Mouse (Mus musculus) forebrain, embryonic 14.5 days (tissue): ENCODE results near the gene Ddah2. TPM values are rescaled to one million over a fixed set of nuclear protein-coding genes. Genes with fewer than 3 reads are reported as not detected.
A peak's percentile ranks its signal among the peaks of the same experiment; 100 is the strongest.

Experiments used
- ATAC-seq: fragments of 200-750 bp; cut with Nextera tagmentation; 2 replicates; pipeline ENCODE4 v1.8.0; 2017; ENCODE audit warnings: mild to moderate bottlenecking, moderate library complexity
- DNase-seq: peaks from one replicate; pipeline ENCODE4 v3.0.0-alpha.2; 2015; ENCODE audit warnings: low spot score
- H3K27ac ChIP-seq: fragments of 300-500 bp; sonication (generic); 2 replicates; pipeline ENCODE4 v1.5.1; 2014; ENCODE audit warnings: low read depth, mild to moderate bottlenecking, control low read depth, low read length, moderate library complexity
- H3K27me3 ChIP-seq: fragments of 300-500 bp; sonication (generic); replicated peaks from 2 replicates; pipeline ENCODE4 v1.6.1; 2014; ENCODE audit warnings: low read length, control low read depth, mixed read lengths; ENCODE audit not compliant: control insufficient read depth, insufficient read depth
- H3K36me3 ChIP-seq: fragments of 300-500 bp; sonication (generic); 2 replicates; pipeline ENCODE4 v1.6.1; 2014; ENCODE audit warnings: low read length, control low read depth; ENCODE audit not compliant: control insufficient read depth, insufficient read depth
- H3K4me1 ChIP-seq: fragments of 300-500 bp; sonication (generic); 2 replicates; pipeline ENCODE4 v1.6.1; 2014; ENCODE audit warnings: antibody characterized with exemption, low read length, control low read depth; ENCODE audit not compliant: control insufficient read depth, insufficient read depth
- H3K4me2 ChIP-seq: fragments of 300-500 bp; sonication (generic); 2 replicates; pipeline ENCODE4 v1.6.1; 2014; ENCODE audit warnings: mild to moderate bottlenecking, control low read depth, low read length
- H3K4me3 ChIP-seq: fragments of 300-500 bp; sonication (generic); 2 replicates; pipeline ENCODE4 v1.5.1; 2014; ENCODE audit warnings: low read depth, low read length, control low read depth
- H3K9ac ChIP-seq: fragments of 300-500 bp; sonication (generic); 2 replicates; pipeline ENCODE4 v1.6.1; 2014; ENCODE audit warnings: mild to moderate bottlenecking, low read length, control low read depth, moderate library complexity
- H3K9me3 ChIP-seq: fragments of 300-500 bp; sonication (generic); replicated peaks from 2 replicates; pipeline ENCODE4 v1.6.1; 2016; ENCODE audit warnings: low read length, control low read depth, mixed read lengths; ENCODE audit not compliant: control insufficient read depth
- WGBS: fragments of 180-500 bp; shearing (Covaris S2); extraction: QIAGEN DNeasy Blood & Tissue Kit; methylation state at CpG from one replicate; pipeline ENCODE4 v1.1.7; 2014; 5-methylcytosine and 5-hydroxymethylcytosine counted together
- polyA plus RNA-seq: library from polyadenylated mRNA; unstranded; fragments of >200 nt; fragmentation: Nextera tagmentation; extraction: Ambion mirVana; gene quantifications from 2 replicates; pipeline ENCODE4 v1.2.1, GENCODE M21; 2014

The Ddah2 gene
- polyA plus RNA-seq, 1 experiment from 2014 or later, result 661 TPM

DNA sequence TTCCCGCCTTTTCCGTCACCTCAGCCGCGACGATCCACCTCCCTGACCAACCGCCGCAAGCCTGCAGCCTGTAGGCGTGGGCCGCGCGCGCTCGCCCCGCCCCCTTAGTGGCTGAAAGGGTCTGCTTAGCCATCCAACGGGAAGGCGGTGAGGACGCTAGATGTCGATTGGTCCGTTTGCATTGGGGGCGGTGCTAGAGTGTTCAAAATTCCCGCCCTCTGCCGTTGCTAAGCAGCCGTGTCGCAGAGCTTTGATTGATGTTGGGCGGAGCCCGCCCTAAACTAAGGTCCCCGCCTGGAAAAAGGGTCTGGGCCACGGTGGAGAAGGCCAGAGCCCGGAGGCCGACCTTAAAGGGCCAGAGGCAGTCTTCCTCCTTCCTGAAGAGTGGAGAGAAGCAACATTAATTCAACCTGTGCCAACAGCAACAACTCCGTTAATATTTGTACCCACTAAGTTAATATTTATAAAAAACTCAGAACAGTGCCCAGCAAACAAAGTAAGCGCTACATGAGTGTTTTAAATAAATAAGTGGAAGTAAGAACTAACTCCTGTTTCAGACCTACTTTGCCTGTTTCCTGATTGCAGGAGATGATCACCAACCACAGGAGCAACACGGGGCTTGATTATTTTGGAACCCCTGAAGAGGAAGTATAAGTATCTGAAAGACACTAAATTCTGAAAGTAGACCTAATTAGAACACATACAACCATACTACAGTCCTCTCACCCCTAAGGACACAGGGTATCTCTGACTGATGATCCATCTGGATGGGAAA is 12.0 kb upstream of the Ddah2 start, which contains the start of gene Msh5:
Msh5 (minus strand) TSS at position 65 of the 775 bp plus-strand sequence.
- Histone ChIP-seq H3K9me3 (no peaks in the 10 kb centered on the region), H3K27ac (peak within 1 kb of the TSS; percentile 73; the same call in 1 of the 2 replicates), H3K36me3 (no peaks in the 10 kb centered on the region), H3K4me1 (peaks cover 19% of the 10 kb centered on the region), H3K4me2 (peak within 1 kb of the TSS; percentile 98), H3K4me3 (peak within 1 kb of the TSS; percentile 52), H3K9ac (peak within 1 kb of the TSS; percentile 79), H3K27me3 (no peaks in the 10 kb centered on the region)
- 3% methylated on average over 33 of the region's 33 CpGs for whole genome bisulfite sequencing
- ATAC-seq (peak; percentile 98), DNase-seq (peak; percentile 99)

DNA sequence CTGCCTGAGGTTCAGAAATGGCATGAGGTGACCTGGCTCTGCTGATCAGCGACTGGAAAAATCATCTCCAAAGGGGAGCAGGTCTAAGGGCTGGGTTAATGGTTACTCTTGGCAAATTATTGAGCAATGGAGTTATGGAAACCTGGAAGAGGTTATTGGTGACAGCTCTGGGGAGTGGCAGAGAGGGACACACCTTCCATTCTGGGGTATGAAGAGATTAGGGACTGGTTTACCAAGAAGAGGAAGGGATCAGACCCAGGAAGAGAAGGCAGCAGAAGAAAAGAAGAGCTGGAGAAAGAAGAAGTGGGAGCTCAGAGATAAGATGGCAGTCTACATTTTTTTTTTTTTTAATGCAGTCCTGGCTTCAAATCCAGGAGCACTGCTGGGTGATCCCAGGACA is 11.1 kb upstream of the Ddah2 start:
- Histone ChIP-seq H3K36me3 (peaks cover 6% of the 10 kb centered on the region; the same call in 1 of the 2 replicates), H3K9me3 (no peaks in the 10 kb centered on the region), H3K27ac (no peak overlapping the region), H3K27me3 (no peaks in the 10 kb centered on the region), H3K4me1 (peaks cover 24% of the 10 kb centered on the region), H3K4me2 (no peak overlapping the region), H3K4me3 (no peak overlapping the region), H3K9ac (no peak overlapping the region)
- DNase-seq (no peak), ATAC-seq (no peak)
- WGBS, result 58% methylated on average over 1 of the region's 1 CpGs

DNA sequence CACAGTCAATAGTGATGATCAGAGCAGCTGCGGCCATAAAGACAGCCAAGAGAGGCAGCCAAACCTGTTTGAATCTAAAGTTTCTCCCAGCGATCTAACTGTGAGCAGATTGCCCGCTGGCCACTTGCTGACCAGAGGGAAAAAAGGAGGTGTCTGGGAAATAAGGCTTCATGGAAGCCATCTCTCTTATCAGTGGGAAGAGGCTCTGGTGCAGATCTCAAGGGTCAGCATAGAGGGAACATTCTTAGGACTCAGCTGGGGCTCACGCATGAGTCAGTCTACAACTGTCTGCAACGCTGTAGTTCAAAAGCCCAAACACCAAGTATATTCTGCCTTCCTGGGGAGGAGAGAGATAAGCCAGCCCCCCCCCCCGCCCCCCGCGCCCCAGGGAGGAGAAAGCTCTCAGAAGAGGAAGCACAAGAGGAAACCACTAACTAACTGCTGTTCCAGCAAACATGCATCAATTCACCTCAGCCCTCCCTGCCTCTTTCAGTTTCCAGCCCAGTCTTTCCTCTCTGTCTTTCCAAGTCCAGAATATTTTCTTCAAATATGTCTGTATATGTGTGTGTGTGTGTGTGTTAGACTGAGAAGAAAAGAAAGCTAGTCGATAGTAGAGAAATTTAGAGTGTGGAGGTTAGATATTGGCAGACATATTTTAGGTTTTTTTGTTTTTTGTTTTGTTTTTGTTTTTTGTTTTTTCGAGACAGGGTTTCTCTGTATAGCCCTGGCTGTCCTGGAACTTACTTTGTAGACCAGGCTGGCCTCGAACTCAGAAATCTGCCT is 10.5 kb upstream of the Ddah2 start:
- Histone ChIP-seq H3K36me3 (peaks cover 10% of the 10 kb centered on the region; the same call in 1 of the 2 replicates), H3K27ac (no peak overlapping the region), H3K9ac (no peak overlapping the region), H3K4me2 (no peak overlapping the region), H3K27me3 (no peaks in the 10 kb centered on the region), H3K4me1 (peaks cover 24% of the 10 kb centered on the region), H3K9me3 (no peaks in the 10 kb centered on the region), H3K4me3 (no peak overlapping the region)
- 59% methylated on average over 11 of the region's 11 CpGs for WGBS
- ATAC-seq (no peak), DNase-seq (no peak)

DNA sequence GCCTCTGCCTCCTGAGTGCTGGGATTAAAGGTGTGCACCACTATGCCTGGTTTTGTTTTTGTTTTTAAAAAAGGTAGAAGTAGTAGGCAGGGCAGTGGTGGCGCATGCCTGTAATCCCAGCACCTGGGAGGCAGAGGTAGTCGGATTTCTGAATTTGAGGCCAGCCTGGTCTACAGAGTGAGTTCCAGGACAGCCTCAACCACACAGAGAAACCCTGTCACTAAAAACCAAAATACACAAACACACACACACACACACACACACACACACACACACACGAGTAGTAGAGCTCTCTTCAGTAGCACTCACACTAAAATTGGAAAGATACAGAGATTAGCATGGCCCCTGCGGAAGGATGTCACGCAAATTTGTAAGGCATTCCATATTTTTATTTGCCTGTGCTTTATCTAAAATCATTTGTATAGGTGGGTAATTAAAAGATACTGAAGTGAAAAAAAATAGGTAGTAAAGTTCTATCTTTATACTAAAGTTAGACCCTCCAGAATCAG is 9.8 kb upstream of the Ddah2 start:
- WGBS, result 76% methylated on average over 5 of the region's 5 CpGs
- H3K4me1 ChIP-seq, result peaks cover 24% of the 10 kb centered on the region
- peak overlapping the region; percentile 86; the same call in 1 of the 2 replicates for H3K27ac ChIP-seq
- H3K9ac ChIP-seq, result no peak overlapping the region
- no peak overlapping the region for H3K4me2 ChIP-seq
- ATAC-seq (no peak), DNase-seq (no peak)
- H3K4me3 ChIP-seq, result no peak overlapping the region
- no peaks in the 10 kb centered on the region for H3K27me3 ChIP-seq
- H3K36me3 ChIP-seq, result peaks cover 14% of the 10 kb centered on the region
- H3K9me3 ChIP-seq, result no peaks in the 10 kb centered on the region

DNA sequence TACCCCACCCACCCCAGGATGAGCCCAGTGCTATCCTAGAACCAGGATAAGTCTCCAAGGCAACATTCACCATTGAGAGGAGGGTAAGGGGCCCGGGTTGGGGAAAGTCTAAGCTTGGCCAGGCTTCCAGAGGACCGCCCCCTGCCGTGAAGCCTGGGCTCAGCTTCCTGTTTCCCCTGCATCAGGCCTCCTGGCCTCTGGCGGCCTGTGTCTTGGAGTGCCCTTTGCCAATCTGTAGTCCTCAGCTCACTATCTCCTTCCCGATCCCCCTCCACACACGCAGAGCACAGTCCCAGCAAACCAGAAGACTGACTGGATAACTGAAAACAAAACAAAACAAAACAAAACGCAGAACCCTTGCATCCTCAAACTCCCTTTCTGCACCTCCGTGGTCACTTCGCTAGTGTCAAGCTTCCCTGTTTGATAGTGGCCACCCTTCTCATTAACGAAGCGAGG is 9.2 kb upstream of the Ddah2 start, which contains the start of gene Clic1:
Clic1 (plus strand) TSS at position 406 of the 456 bp plus-strand sequence.
- WGBS, result 4% methylated on average over 11 of the region's 11 CpGs
- H3K9ac ChIP-seq, result peak within 1 kb of the TSS; percentile 62
- peaks cover 18% of the 10 kb centered on the region for H3K36me3 ChIP-seq
- peak within 1 kb of the TSS; percentile 71 for H3K4me2 ChIP-seq
- no peaks in the 10 kb centered on the region for H3K27me3 ChIP-seq
- H3K4me3 ChIP-seq, result peak within 1 kb of the TSS; percentile 37
- H3K27ac ChIP-seq, result peak within 1 kb of the TSS; percentile 86
- peaks cover 24% of the 10 kb centered on the region for H3K4me1 ChIP-seq
- no peaks in the 10 kb centered on the region for H3K9me3 ChIP-seq
- DNase-seq (peak; percentile 78), ATAC-seq (no peak)

DNA sequence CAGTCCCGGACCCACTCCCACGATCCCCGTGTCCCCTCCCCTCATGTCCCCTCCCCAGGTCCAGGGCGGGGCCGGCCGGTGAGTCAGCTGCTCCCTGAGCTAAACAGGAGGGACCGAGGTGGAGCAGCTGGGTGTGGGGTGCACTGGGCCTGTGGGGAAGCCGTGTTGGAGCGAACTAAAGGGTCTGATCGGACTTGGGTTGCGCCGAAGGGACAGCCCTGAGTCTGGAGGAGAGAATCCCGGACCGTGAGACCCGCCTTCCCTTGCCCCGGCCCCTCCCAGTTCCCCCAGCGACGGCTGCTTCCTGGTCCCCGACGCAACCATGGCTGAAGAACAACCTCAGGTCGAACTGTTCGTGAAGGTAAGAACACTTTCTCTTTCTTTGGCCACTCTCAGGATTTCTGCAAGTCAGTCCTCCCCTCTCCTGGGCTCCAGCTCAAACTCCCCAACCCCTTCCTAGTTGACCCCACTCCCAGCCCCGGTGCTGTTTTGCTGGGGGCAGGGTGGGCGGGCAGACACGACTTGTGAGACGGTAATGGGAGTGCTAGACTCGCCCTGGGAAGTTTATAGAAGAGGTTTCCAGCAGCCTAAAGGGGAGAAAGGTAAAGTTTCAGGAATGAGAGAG is 8.6 kb upstream of the Ddah2 start:
- ATAC-seq (0 out of 2 replicates have a peak, but pooled peaks have one; percentile 8), DNase-seq (peak; percentile 58)
- Histone ChIP-seq H3K36me3 (peaks cover 22% of the 10 kb centered on the region), H3K4me3 (peak overlapping the region; percentile 37), H3K9ac (peak overlapping the region; percentile 62), H3K27me3 (no peaks in the 10 kb centered on the region), H3K4me1 (peaks cover 24% of the 10 kb centered on the region), H3K4me2 (peak overlapping the region; percentile 71), H3K27ac (peak overlapping the region; percentile 86), H3K9me3 (no peaks in the 10 kb centered on the region)
- under 1% methylated on average over 27 of the region's 27 CpGs for WGBS

DNA sequence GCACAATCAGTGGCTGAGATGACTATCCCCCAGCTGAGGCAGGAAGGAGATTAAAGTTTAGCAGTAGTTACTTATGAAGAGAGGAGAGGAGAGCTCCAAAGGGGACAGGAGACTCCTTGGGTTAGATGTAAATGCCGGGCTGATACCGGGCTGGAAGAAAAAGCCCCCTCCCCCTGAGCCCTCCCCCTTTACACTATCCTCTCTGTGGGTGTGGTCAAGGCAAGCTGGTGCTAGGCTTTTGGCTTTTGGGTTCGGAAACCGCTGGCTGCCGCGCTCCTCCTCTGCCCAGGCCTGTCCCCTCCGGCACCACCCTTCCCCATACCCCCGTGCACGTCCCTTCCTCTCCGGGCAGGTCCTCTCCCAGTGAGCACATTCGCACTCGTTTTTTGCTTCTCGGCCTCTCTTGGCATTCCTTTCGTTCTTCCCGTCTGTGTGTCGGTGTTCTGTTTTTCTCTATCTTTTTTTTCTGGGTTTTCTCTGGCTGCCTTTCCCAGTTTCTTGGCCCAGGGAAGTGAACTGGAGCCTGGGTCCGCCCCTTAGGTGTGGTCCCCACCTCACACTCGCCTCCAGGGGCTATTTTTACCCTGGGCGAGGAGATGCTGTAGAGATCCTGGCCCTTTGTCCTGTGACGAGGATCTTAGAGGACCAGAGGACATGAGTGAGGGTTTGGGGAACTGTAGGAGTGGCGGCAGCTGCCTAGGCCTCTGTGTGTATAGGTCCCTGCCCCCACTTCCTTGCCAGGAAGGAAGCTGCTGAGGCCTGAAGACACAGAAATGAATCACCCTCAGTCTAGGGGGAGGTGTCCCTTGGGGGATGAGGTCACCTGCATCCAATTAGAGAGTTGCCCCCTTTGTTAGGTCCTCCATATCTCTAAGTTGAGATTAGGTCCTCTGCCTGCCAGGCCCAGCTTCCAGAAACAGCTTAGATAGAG is 7.4 kb upstream of the Ddah2 start:
- Histone ChIP-seq H3K9ac (peak overlapping the region; percentile 68), H3K4me3 (peak overlapping the region; percentile 37), H3K27me3 (no peaks in the 10 kb centered on the region), H3K36me3 (peaks cover 34% of the 10 kb centered on the region), H3K27ac (peak overlapping the region; percentile 86), H3K9me3 (no peaks in the 10 kb centered on the region), H3K4me2 (peak overlapping the region; percentile 71), H3K4me1 (peaks cover 20% of the 10 kb centered on the region)
- WGBS, result 2% methylated on average over 21 of the region's 21 CpGs
- DNase-seq (peak; percentile 70), ATAC-seq (peak; percentile 52)
